Mouse (Mus musculus): ENCODE results near the gene Spty2d1. TPM values are rescaled to one million over a fixed set of nuclear protein-coding genes. Genes with fewer than 3 reads are reported as not detected.

Gene Spty2d1
- polyA plus RNA-seq, 1 experiment from 2014 or later, result 14.0 TPM

DNA sequence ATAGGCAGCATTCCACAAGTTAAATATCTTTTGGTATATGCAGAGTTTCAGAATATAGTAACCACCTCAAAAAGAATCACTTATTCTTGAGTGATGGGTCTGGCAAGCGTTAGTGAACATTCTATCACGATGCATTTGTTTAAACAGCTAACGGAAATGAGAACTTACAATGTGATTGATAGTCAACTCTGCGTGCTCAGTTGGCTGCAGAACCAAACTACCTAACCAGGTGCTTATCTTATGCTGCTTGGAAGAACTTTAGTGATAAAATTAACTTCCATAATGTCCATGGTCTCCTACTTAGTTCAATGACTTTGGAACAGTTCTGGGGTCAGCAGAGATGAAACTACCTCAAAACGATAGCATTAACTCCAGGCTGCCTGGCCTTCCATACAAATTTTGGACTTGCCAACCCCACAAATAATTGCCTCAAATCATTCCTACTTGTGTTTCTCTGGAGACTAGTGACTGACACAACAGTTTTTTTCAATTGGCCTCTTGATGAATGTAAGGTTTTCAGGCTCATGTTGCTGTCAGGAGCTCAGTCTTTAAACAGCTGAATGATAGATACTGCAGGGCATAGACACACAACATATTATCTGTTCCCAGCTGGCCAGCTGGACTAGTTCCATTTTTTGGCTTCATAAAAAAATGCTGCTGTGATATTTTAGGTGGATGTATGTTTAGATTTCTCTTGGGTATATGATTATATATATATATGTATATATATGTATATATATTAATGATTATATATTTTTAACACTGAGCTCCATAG lies 6.9 kb downstream of the Spty2d1 start:
- ATAC-seq (replicated peaks; ENCODE audit: low FRiP score) (no peak), DNase-seq (ENCODE audit: low spot score) (no peak)
- WGBS, result 92% methylated on average over 5 of the region's 5 CpGs
- H3K9me3 ChIP-seq (ENCODE audit: control insufficient read depth, low read length), result no peaks in the 10 kb centered on the region
- no peak overlapping the region for H3K9ac ChIP-seq (ENCODE audit: low read length)
- no peaks in the 10 kb centered on the region for H3K27me3 ChIP-seq (ENCODE audit: control insufficient read depth, insufficient read depth, low read length)
- peaks cover 8% of the 10 kb centered on the region; the same call in 1 of the 2 replicates for H3K4me1 ChIP-seq (replicated peaks; ENCODE audit: control insufficient read depth, insufficient read depth, low read length)
- peaks cover 5% of the 10 kb centered on the region; the same call in 1 of the 2 replicates for H3K36me3 ChIP-seq (ENCODE audit: control insufficient read depth, insufficient read depth, low read length)
- H3K4me3 ChIP-seq (ENCODE audit: low read depth, low read length), result no peak overlapping the region
- no peak overlapping the region for H3K4me2 ChIP-seq (ENCODE audit: low read depth, low read length, severe bottlenecking)
- H3K27ac ChIP-seq (ENCODE audit: low read depth, low read length), result no peak overlapping the region

GRCm38 (mm10) chr7:47000644-47000983 lies 7.6 kb downstream of the Spty2d1 start:
- H3K9ac ChIP-seq (ENCODE audit: low read length), result no peak overlapping the region
- peaks cover 8% of the 10 kb centered on the region; the same call in 1 of the 2 replicates for H3K4me1 ChIP-seq (replicated peaks; ENCODE audit: control insufficient read depth, insufficient read depth, low read length)
- H3K9me3 ChIP-seq (ENCODE audit: control insufficient read depth, low read length), result no peaks in the 10 kb centered on the region
- no peak overlapping the region for H3K4me3 ChIP-seq (ENCODE audit: low read depth, low read length)
- no peak overlapping the region for H3K27ac ChIP-seq (ENCODE audit: low read depth, low read length)
- H3K27me3 ChIP-seq (ENCODE audit: control insufficient read depth, insufficient read depth, low read length), result no peaks in the 10 kb centered on the region
- DNase-seq (ENCODE audit: low spot score) (no peak), ATAC-seq (replicated peaks; ENCODE audit: low FRiP score) (no peak; the same call in 1 of the 2 replicates)
- no peak overlapping the region for H3K4me2 ChIP-seq (ENCODE audit: low read depth, low read length, severe bottlenecking)
- peaks cover 5% of the 10 kb centered on the region; the same call in 1 of the 2 replicates for H3K36me3 ChIP-seq (ENCODE audit: control insufficient read depth, insufficient read depth, low read length)
- 58% methylated on average over 3 of the region's 3 CpGs for WGBS

DNA sequence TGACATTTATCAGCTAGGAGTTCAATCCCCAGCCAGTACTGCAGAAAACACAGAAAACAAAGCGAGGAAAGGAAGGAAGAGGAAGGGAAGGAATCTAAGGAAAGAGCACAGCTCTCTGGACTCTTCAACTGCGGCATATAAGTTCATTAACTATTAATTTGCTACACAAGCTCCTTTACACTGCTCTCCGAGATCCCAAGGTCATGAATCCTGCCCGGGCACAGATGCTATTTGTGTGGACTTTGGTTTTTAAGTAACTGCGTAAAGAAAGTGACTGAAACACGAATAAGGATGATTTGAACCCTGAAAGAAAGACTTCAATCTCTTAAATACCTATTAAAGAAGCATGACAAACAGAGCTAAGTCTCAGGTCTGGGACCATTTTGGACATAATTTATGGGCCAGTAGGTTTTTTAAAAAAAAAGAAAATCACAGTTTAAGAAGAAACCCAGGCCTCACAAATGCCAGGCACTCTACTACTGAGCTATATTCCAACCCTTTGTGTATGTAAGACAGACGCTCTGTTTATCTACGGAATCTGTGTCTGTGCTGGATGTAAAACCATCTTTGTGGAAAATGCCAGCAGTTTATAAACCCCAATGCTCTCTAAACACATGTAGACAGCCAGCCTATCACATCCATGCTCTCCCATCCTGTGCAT lies 8.1 kb downstream of the Spty2d1 start:
- no peak overlapping the region for H3K4me2 ChIP-seq (ENCODE audit: low read depth, low read length, severe bottlenecking)
- WGBS, result 86% methylated on average over 8 of the region's 8 CpGs
- H3K36me3 ChIP-seq (ENCODE audit: control insufficient read depth, insufficient read depth, low read length), result peaks cover 5% of the 10 kb centered on the region; the same call in 1 of the 2 replicates
- no peaks in the 10 kb centered on the region for H3K9me3 ChIP-seq (ENCODE audit: control insufficient read depth, low read length)
- H3K9ac ChIP-seq (ENCODE audit: low read length), result no peak overlapping the region
- peaks cover 8% of the 10 kb centered on the region; the same call in 1 of the 2 replicates for H3K4me1 ChIP-seq (replicated peaks; ENCODE audit: control insufficient read depth, insufficient read depth, low read length)
- H3K4me3 ChIP-seq (ENCODE audit: low read depth, low read length), result no peak overlapping the region
- no peaks in the 10 kb centered on the region for H3K27me3 ChIP-seq (ENCODE audit: control insufficient read depth, insufficient read depth, low read length)
- ATAC-seq (replicated peaks; ENCODE audit: low FRiP score) (no peak), DNase-seq (ENCODE audit: low spot score) (no peak)
- no peak overlapping the region for H3K27ac ChIP-seq (ENCODE audit: low read depth, low read length)

DNA sequence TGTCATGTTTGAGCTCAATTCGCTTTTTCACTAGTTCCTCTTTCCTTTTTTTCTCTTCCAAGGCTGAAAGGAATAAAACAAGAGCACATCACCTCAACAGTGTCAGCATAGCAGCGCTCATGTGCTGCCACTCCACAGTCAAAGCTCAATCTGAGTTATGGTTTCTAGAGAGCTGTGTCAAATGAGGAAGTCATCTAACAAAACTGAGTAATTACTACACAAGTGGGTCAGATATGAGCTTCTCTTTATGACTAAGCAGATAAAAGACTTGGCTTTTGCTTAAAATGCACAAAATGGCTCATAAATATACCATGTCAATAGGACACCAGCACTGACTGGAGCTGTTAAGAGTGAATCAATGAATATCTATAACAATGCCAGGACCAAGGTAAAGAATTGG lies 9.3 kb downstream of the Spty2d1 start:
- no peak for ATAC-seq (replicated peaks; ENCODE audit: low FRiP score)
- 93% methylated on average over 2 of the region's 2 CpGs for WGBS
- DNase-seq (ENCODE audit: low spot score), result no peak
- Histone ChIP-seq H3K4me1 (replicated peaks; ENCODE audit: control insufficient read depth, insufficient read depth, low read length) (peaks cover 8% of the 10 kb centered on the region; the same call in 1 of the 2 replicates), H3K27me3 (ENCODE audit: control insufficient read depth, insufficient read depth, low read length) (no peaks in the 10 kb centered on the region), H3K36me3 (ENCODE audit: control insufficient read depth, insufficient read depth, low read length) (peaks cover 5% of the 10 kb centered on the region; the same call in 1 of the 2 replicates), H3K4me3 (ENCODE audit: low read depth, low read length) (no peak overlapping the region), H3K9ac (ENCODE audit: low read length) (no peak overlapping the region), H3K27ac (ENCODE audit: low read depth, low read length) (no peak overlapping the region), H3K9me3 (ENCODE audit: control insufficient read depth, low read length) (no peaks in the 10 kb centered on the region), H3K4me2 (ENCODE audit: low read depth, low read length, severe bottlenecking) (no peak overlapping the region)

GRCm38 (mm10) chr7:46997644-46998395 lies 10.4 kb downstream of the Spty2d1 start:
- Histone ChIP-seq H3K27ac (ENCODE audit: low read depth, low read length) (no peak overlapping the region), H3K9ac (ENCODE audit: low read length) (no peak overlapping the region), H3K4me2 (ENCODE audit: low read depth, low read length, severe bottlenecking) (no peak overlapping the region), H3K4me3 (ENCODE audit: low read depth, low read length) (no peak overlapping the region), H3K27me3 (ENCODE audit: control insufficient read depth, insufficient read depth, low read length) (no peaks in the 10 kb centered on the region), H3K36me3 (ENCODE audit: control insufficient read depth, insufficient read depth, low read length) (peaks cover 9% of the 10 kb centered on the region; the same call in 1 of the 2 replicates), H3K9me3 (ENCODE audit: control insufficient read depth, low read length) (no peaks in the 10 kb centered on the region), H3K4me1 (replicated peaks; ENCODE audit: control insufficient read depth, insufficient read depth, low read length) (peaks cover 5% of the 10 kb centered on the region; the same call in 1 of the 2 replicates)
- ATAC-seq (replicated peaks; ENCODE audit: low FRiP score) (no peak), DNase-seq (ENCODE audit: low spot score) (no peak)
- 90% methylated on average over 21 of the region's 21 CpGs for WGBS

- H3K27ac ChIP-seq (ENCODE audit: low read depth, low read length), result no peak overlapping the region
- H3K27me3 ChIP-seq (ENCODE audit: control insufficient read depth, insufficient read depth, low read length), result no peaks in the 10 kb centered on the region
- H3K4me3 ChIP-seq (ENCODE audit: low read depth, low read length), result no peak overlapping the region
- H3K36me3 ChIP-seq (ENCODE audit: control insufficient read depth, insufficient read depth, low read length), result peaks cover 10% of the 10 kb centered on the region; the same call in 1 of the 2 replicates
- H3K9ac ChIP-seq (ENCODE audit: low read length), result no peak overlapping the region
- peaks cover 2% of the 10 kb centered on the region; the same call in 1 of the 2 replicates for H3K4me1 ChIP-seq (replicated peaks; ENCODE audit: control insufficient read depth, insufficient read depth, low read length)
- ATAC-seq (replicated peaks; ENCODE audit: low FRiP score) (no peak), DNase-seq (ENCODE audit: low spot score) (no peak)
- WGBS, result 93% methylated on average over 4 of the region's 4 CpGs
- H3K9me3 ChIP-seq (ENCODE audit: control insufficient read depth, low read length), result no peaks in the 10 kb centered on the region
- H3K4me2 ChIP-seq (ENCODE audit: low read depth, low read length, severe bottlenecking), result no peak overlapping the region
These were observed 11.2 kb downstream of the Spty2d1 start for GRCm38 (mm10) chr7:46997008-46997407.

GRCm38 (mm10) chr7:46995558-46995957 lies 12.7 kb downstream of the Spty2d1 start:
- no peak for DNase-seq (ENCODE audit: low spot score)
- 98% methylated on average over 3 of the region's 3 CpGs for WGBS
- Histone ChIP-seq H3K9me3 (ENCODE audit: control insufficient read depth, low read length) (no peaks in the 10 kb centered on the region), H3K4me1 (replicated peaks; ENCODE audit: control insufficient read depth, insufficient read depth, low read length) (no peaks in the 10 kb centered on the region), H3K27me3 (ENCODE audit: control insufficient read depth, insufficient read depth, low read length) (no peaks in the 10 kb centered on the region), H3K4me2 (ENCODE audit: low read depth, low read length, severe bottlenecking) (no peak overlapping the region), H3K27ac (ENCODE audit: low read depth, low read length) (no peak overlapping the region), H3K4me3 (ENCODE audit: low read depth, low read length) (no peak overlapping the region), H3K9ac (ENCODE audit: low read length) (no peak overlapping the region), H3K36me3 (ENCODE audit: control insufficient read depth, insufficient read depth, low read length) (peaks cover 10% of the 10 kb centered on the region; the same call in 1 of the 2 replicates)
- ATAC-seq (replicated peaks; ENCODE audit: low FRiP score), result no peak

DNA sequence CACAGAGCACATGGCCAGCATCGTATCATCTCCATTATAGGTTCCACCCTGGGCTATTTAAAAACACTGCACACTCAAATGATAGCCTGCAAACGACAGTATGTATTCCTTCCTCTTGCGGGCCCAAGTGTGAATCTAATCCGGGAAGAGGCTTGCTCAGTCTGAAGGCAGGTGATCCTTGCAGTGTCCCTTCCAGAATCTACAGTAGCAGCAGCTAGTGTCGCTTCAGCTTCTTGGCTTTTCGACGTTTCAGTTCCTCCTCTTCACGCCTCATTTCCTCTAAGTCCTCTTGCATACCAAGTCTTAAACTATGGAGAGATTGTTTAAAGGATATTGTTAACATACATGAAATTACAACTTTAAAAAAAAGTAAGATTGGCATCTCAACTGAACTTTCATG lies 15.1 kb downstream of the Spty2d1 start:
- Histone ChIP-seq H3K4me2 (ENCODE audit: low read depth, low read length, severe bottlenecking) (no peak overlapping the region), H3K4me3 (ENCODE audit: low read depth, low read length) (no peak overlapping the region), H3K36me3 (ENCODE audit: control insufficient read depth, insufficient read depth, low read length) (peaks cover 10% of the 10 kb centered on the region; the same call in 1 of the 2 replicates), H3K27me3 (ENCODE audit: control insufficient read depth, insufficient read depth, low read length) (no peaks in the 10 kb centered on the region), H3K9ac (ENCODE audit: low read length) (no peak overlapping the region), H3K27ac (ENCODE audit: low read depth, low read length) (no peak overlapping the region), H3K4me1 (replicated peaks; ENCODE audit: control insufficient read depth, insufficient read depth, low read length) (no peaks in the 10 kb centered on the region), H3K9me3 (ENCODE audit: control insufficient read depth, low read length) (no peaks in the 10 kb centered on the region)
- 87% methylated on average over 8 of the region's 8 CpGs for WGBS
- ATAC-seq (replicated peaks; ENCODE audit: low FRiP score) (no peak), DNase-seq (ENCODE audit: low spot score) (no peak)
